Mouse (Mus musculus): ENCODE measurements around the gene Gm21761.
"Not testable (repeated sequence)": the region's sequence is repeated elsewhere in the genome, so short reads cannot be mapped to it uniquely, and the experiment has no call there.

The Gm21761 gene

GRCm38 (mm10) chr13:119929172-119929571 lies at the start of gene Gm21761:
Gm21761 (minus strand) TSS chr13:119929272.
- not testable (repeated sequence) for DNase-seq

GRCm38 (mm10) chr13:119969163-119969562 lies 40.1 kb upstream of the Gm21761 start:
- not testable (repeated sequence) for DNase-seq

GRCm38 (mm10) chr13:119968193-119968592 lies 39.1 kb upstream of the Gm21761 start:
- DNase-seq: not testable (repeated sequence)

GRCm38 (mm10) chr13:119965968-119966367 lies 36.9 kb upstream of the Gm21761 start:
- DNase-seq: not testable (repeated sequence)

GRCm38 (mm10) chr13:119965302-119965952 lies 36.4 kb upstream of the Gm21761 start:
- DNase-seq: not testable (repeated sequence)

GRCm38 (mm10) chr13:119962856-119963255 lies 33.8 kb upstream of the Gm21761 start:
- DNase-seq: not testable (repeated sequence)

GRCm38 (mm10) chr13:119955567-119955966 lies 26.5 kb upstream of the Gm21761 start:
- not testable (repeated sequence) for DNase-seq

- DNase-seq: not testable (repeated sequence)
Observed at GRCm38 (mm10) chr13:119955089-119955488, 26.0 kb upstream of the Gm21761 start.

GRCm38 (mm10) chr13:119950706-119951105 lies 21.6 kb upstream of the Gm21761 start, which contains the start of gene B020031M17Rik:
B020031M17Rik (minus strand) TSS chr13:119950806.
- not testable (repeated sequence) for DNase-seq

GRCm38 (mm10) chr13:119924597-119925340 lies 4.3 kb downstream of the Gm21761 start:
- DNase-seq: not testable (repeated sequence)

- not testable (repeated sequence) for DNase-seq
Observed at GRCm38 (mm10) chr13:119916966-119917722, 11.9 kb downstream of the Gm21761 start.

- DNase-seq: not testable (repeated sequence)
Observed at GRCm38 (mm10) chr13:119916449-119916848, 12.6 kb downstream of the Gm21761 start.

- DNase-seq: not testable (repeated sequence)
Observed at GRCm38 (mm10) chr13:119898549-119898948, 30.5 kb downstream of the Gm21761 start.

- DNase-seq: not testable (repeated sequence)
Observed at GRCm38 (mm10) chr13:119894685-119895084, 34.4 kb downstream of the Gm21761 start, which contains the start of gene Tcstv1. Tcstv1 (minus strand) TSS chr13:119894785.

- DNase-seq: not testable (repeated sequence)
Observed at GRCm38 (mm10) chr13:119886896-119887295, 42.2 kb downstream of the Gm21761 start.

- DNase-seq: not testable (repeated sequence)
Observed at GRCm38 (mm10) chr13:119864395-119864999, 64.6 kb downstream of the Gm21761 start.

GRCm38 (mm10) chr13:119862399-119862798 lies 66.7 kb downstream of the Gm21761 start:
- DNase-seq: not testable (repeated sequence)

Data from layer of hippocampus, adult 9-11 months (tissue).